Mouse (Mus musculus) heart, postnatal 0 days (tissue): Measurements from ENCODE around the gene Gm28845. TPM values are rescaled to one million over a fixed set of nuclear protein-coding genes. Genes with fewer than 3 reads are reported as not detected.

ENCODE experiments used
- ATAC-seq: fragments of 200-750 bp; cut with Nextera tagmentation; 2 replicates; pipeline ENCODE4 v1.8.0; 2017; ENCODE audit warnings: low read depth, moderate number of reproducible peaks, moderate library complexity; ENCODE audit not compliant: insufficient read depth
- DNase-seq: peaks from one replicate; pipeline ENCODE4 v3.0.0-alpha.2; 2016; ENCODE audit warnings: low spot score
- H3K27ac ChIP-seq: fragments of 300-500 bp; sonication (generic); 2 replicates; pipeline ENCODE4 v1.5.1; 2014; ENCODE audit warnings: low read depth, mild to moderate bottlenecking
- H3K27me3 ChIP-seq: fragments of 300-500 bp; sonication (generic); 2 replicates; pipeline ENCODE4 v1.6.1; 2014; ENCODE audit warnings: low read length, mixed read lengths; ENCODE audit not compliant: control insufficient read depth, insufficient read depth
- H3K36me3 ChIP-seq: fragments of 300-500 bp; sonication (generic); replicated peaks from 2 replicates; pipeline ENCODE4 v1.6.1; 2014; ENCODE audit warnings: low read length, mixed read lengths; ENCODE audit not compliant: control insufficient read depth, insufficient read depth
- H3K4me1 ChIP-seq: fragments of 300-500 bp; sonication (generic); 2 replicates; pipeline ENCODE4 v1.6.1; 2014; ENCODE audit warnings: antibody characterized with exemption; ENCODE audit not compliant: control insufficient read depth, insufficient read depth
- H3K4me2 ChIP-seq: fragments of 300-500 bp; sonication (generic); 2 replicates; pipeline ENCODE4 v1.6.1; 2014; ENCODE audit warnings: low read depth, mild to moderate bottlenecking, low read length, moderate library complexity
- H3K4me3 ChIP-seq: fragments of 300-500 bp; sonication (generic); 2 replicates; pipeline ENCODE4 v1.5.1; 2014; ENCODE audit warnings: low read depth, low read length
- H3K9ac ChIP-seq: fragments of 300-500 bp; sonication (generic); replicated peaks from 2 replicates; pipeline ENCODE4 v1.6.1; 2014; ENCODE audit warnings: low read depth, low read length, mixed read lengths
- H3K9me3 ChIP-seq: fragments of 300-500 bp; sonication (generic); replicated peaks from 2 replicates; pipeline ENCODE4 v1.6.1; 2016; ENCODE audit warnings: low read length; ENCODE audit not compliant: control insufficient read depth
- CTCF ChIP-seq: IDR thresholded peaks from 2 replicates; pipeline ENCODE4 v1.5.1; 2016; ENCODE audit warnings: antibody characterized with exemption, control low read depth, low read depth
- EP300 ChIP-seq: IDR thresholded peaks from 2 replicates; pipeline ENCODE4 v1.6.1; 2016; ENCODE audit warnings: antibody characterized with exemption, low read depth
- WGBS: fragments of 180-500 bp; shearing (Covaris S2); extraction: QIAGEN DNeasy Blood & Tissue Kit; methylation state at CpG from one replicate; pipeline ENCODE4 v1.1.7; 2014; 5-methylcytosine and 5-hydroxymethylcytosine counted together
- polyA plus RNA-seq: library from polyadenylated mRNA; unstranded; fragments of >200 nt; fragmentation: Nextera tagmentation; extraction: Ambion mirVana; gene quantifications from 2 replicates; pipeline ENCODE4 v1.2.1, GENCODE M21; 2015
- total RNA-seq: library from RNA; depleted of rRNA; stranded (reverse); fragments of >200 nt; gene quantifications from 2 replicates; pipeline ENCODE4 v1.2.3, GENCODE M21; 2014; ENCODE audit warnings: low replicate concordance

The Gm28845 gene
- total and polyA plus RNA-seq, 2 experiments from 2014 or later = not detected

DNA sequence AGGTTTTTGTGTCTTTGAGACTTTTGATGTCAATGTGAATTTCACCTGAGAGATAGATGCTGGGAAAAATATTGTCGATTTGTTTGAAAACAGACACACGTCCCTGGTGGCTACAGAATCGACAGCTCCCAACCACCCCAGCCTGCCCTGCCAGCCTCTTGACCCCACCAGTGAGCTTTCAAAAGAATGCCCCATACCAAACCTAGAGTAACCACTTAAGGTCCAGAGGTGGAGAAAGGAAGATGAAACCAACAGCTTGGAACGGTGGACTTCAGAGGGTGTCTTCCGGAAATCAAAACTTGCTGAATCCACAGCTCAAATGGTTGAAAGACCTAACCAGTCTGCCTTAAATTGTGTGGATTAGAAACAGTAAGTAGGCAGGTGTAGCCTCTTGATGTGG is 28.0 kb upstream of the Gm28845 start:
- H3K4me3 ChIP-seq = no peak overlapping the region
- ATAC-seq (no peak), DNase-seq (no peak)
- no peaks in the 10 kb centered on the region for H3K4me1 ChIP-seq
- no peak overlapping the region for H3K4me2 ChIP-seq
- no peak overlapping the region for H3K9ac ChIP-seq
- TF ChIP-seq CTCF = no peak
- TF ChIP-seq EP300 = no peak
- 84% methylated on average over 5 of the region's 5 CpGs for WGBS
- no peaks in the 10 kb centered on the region for H3K27me3 ChIP-seq
- no peaks in the 10 kb centered on the region for H3K9me3 ChIP-seq
- H3K36me3 ChIP-seq = no peaks in the 10 kb centered on the region
- no peak overlapping the region for H3K27ac ChIP-seq

GRCm38 (mm10) chr1:65146601-65147000 is 27.2 kb upstream of the Gm28845 start:
- ATAC-seq (no peak), DNase-seq (no peak)
- Histone ChIP-seq H3K36me3 (no peaks in the 10 kb centered on the region), H3K4me1 (no peaks in the 10 kb centered on the region), H3K4me2 (no peak overlapping the region), H3K4me3 (no peak overlapping the region), H3K9me3 (no peaks in the 10 kb centered on the region; the same call in 1 of the 2 replicates), H3K27me3 (no peaks in the 10 kb centered on the region), H3K27ac (no peak overlapping the region), H3K9ac (no peak overlapping the region)
- TF ChIP-seq EP300 = no peak
- no peak for TF ChIP-seq CTCF
- 19% methylated on average over 2 of the region's 2 CpGs for WGBS

DNA sequence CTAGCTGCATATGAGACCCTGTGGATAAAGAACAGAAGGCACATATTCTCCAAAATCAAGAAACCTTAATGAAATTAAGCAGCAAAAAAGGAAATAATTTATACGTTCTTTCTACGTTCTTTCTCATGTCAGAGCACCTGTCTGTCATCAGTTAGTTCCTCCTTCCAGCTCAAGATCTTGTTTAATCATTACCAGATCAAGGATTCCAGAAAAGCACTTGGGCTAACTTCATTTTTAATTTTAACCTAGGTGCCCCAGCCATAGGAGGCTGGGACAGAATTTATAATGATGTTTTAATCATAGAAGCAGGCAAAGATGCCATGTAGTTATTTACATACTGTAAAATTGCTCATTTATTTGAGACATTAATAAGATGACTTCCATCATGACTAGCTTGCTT is 25.4 kb upstream of the Gm28845 start:
- H3K27me3 ChIP-seq = no peaks in the 10 kb centered on the region
- TF ChIP-seq EP300 = no peak
- no peak for TF ChIP-seq CTCF
- ATAC-seq = no peak
- H3K4me3 ChIP-seq = no peak overlapping the region
- no peak overlapping the region for H3K27ac ChIP-seq
- DNase-seq = no peak
- H3K4me1 ChIP-seq = no peaks in the 10 kb centered on the region
- H3K9me3 ChIP-seq = no peaks in the 10 kb centered on the region; the same call in 1 of the 2 replicates
- 88% methylated on average over 2 of the region's 2 CpGs for WGBS
- no peaks in the 10 kb centered on the region for H3K36me3 ChIP-seq
- H3K4me2 ChIP-seq = no peak overlapping the region
- no peak overlapping the region for H3K9ac ChIP-seq

DNA sequence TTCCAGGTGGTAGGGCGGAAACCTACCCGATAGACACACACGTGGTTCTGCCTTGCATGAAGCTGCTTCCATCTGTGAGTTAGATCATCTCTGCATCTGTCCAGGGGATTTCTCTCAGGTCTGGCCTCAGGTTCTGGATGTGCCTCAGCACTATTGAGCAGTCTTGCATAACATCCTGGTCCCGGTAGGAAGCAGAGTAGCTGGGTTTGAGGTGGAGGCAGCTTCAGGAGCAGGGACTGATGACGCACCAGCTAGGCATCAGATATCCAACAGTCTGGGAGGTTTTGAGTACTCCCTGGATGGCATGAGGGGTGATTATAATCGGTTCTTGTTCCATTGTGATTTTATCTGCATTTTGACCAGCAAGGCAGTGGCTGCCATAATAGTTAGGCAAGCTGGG is 18.2 kb upstream of the Gm28845 start:
- H3K4me3 ChIP-seq = no peak overlapping the region
- no peaks in the 10 kb centered on the region for H3K27me3 ChIP-seq
- 74% methylated on average over 6 of the region's 6 CpGs for WGBS
- no peak for TF ChIP-seq EP300
- TF ChIP-seq CTCF = no peak
- H3K27ac ChIP-seq = no peak overlapping the region
- H3K4me2 ChIP-seq = no peak overlapping the region
- DNase-seq = no peak
- no peaks in the 10 kb centered on the region; the same call in 1 of the 2 replicates for H3K9me3 ChIP-seq
- no peak for ATAC-seq
- no peak overlapping the region for H3K9ac ChIP-seq
- no peaks in the 10 kb centered on the region for H3K4me1 ChIP-seq
- no peaks in the 10 kb centered on the region for H3K36me3 ChIP-seq

GRCm38 (mm10) chr1:65132833-65133232 is 13.5 kb upstream of the Gm28845 start:
- H3K27ac ChIP-seq = no peak overlapping the region
- H3K9me3 ChIP-seq = no peaks in the 10 kb centered on the region

DNA sequence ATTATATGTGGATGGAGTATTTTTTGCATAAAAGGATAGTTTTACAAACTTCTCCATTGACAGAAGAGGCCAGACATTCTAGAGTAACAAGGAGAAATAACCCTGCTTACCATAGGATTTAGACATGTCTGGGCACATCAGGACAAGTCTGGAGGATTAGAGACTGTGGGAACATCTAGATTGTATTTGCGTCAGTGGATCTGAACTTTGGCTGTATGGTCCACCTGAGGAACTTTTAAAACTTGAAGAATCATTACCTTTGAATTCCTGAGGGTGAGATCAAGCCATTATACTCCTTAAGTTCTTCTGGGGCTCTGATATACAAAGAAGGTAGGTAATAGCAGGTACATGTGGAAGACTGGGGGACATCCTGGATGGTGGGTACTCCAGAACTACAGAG is 12.3 kb upstream of the Gm28845 start:
- no peak overlapping the region for H3K4me3 ChIP-seq
- H3K27me3 ChIP-seq = no peaks in the 10 kb centered on the region
- 95% methylated on average over 1 of the region's 1 CpGs for WGBS
- TF ChIP-seq EP300 (no peak), CTCF (no peak)
- H3K36me3 ChIP-seq = no peaks in the 10 kb centered on the region
- H3K4me2 ChIP-seq = no peak overlapping the region
- DNase-seq = no peak
- no peak overlapping the region for H3K27ac ChIP-seq
- H3K9ac ChIP-seq = no peak overlapping the region
- no peaks in the 10 kb centered on the region for H3K4me1 ChIP-seq
- no peak for ATAC-seq
- no peaks in the 10 kb centered on the region for H3K9me3 ChIP-seq

More at GRCm38 (mm10) chr1:65132833-65133232, 13.5 kb upstream of the Gm28845 start:
- TF ChIP-seq EP300 (no peak), CTCF (no peak)
- Histone ChIP-seq H3K4me1 (no peaks in the 10 kb centered on the region), H3K9ac (no peak overlapping the region), H3K4me3 (no peak overlapping the region), H3K36me3 (no peaks in the 10 kb centered on the region), H3K27me3 (no peaks in the 10 kb centered on the region), H3K4me2 (no peak overlapping the region)
- DNase-seq (no peak), ATAC-seq (no peak)
- WGBS = 85% methylated on average over 1 of the region's 1 CpGs
